Mouse (Mus musculus) embryonic facial prominence, embryonic 12.5 days (tissue): ENCODE results near the gene Gm17428. TPM values are rescaled to one million over a fixed set of nuclear protein-coding genes. Genes with fewer than 3 reads are reported as not detected.

ENCODE experiments used
- ATAC-seq: fragments of 200-750 bp; cut with Nextera tagmentation; 2 replicates; pipeline ENCODE4 v1.8.0; 2017; ENCODE audit not compliant: insufficient number of reproducible peaks, insufficient read depth, low FRiP score, low TSS enrichment
- H3K27ac ChIP-seq: fragments of 300-500 bp; sonication (generic); 2 replicates; pipeline ENCODE4 v1.5.1; 2016; ENCODE audit warnings: mild to moderate bottlenecking
- H3K27me3 ChIP-seq: fragments of 300-500 bp; sonication (generic); 2 replicates; pipeline ENCODE4 v1.6.1; 2016; ENCODE audit warnings: mild to moderate bottlenecking, moderate library complexity
- H3K36me3 ChIP-seq: fragments of 300-500 bp; sonication (generic); 2 replicates; pipeline ENCODE4 v1.6.1; 2016; ENCODE audit warnings: mild to moderate bottlenecking
- H3K4me1 ChIP-seq: fragments of 300-500 bp; sonication (generic); 2 replicates; pipeline ENCODE4 v1.6.1; 2016
- H3K4me2 ChIP-seq: fragments of 300-500 bp; sonication (generic); replicated peaks from 2 replicates; pipeline ENCODE4 v1.6.1; 2016; ENCODE audit warnings: mild to moderate bottlenecking, moderate library complexity
- H3K4me3 ChIP-seq: fragments of 300-500 bp; sonication (generic); 2 replicates; pipeline ENCODE4 v1.5.1; 2016; ENCODE audit warnings: mild to moderate bottlenecking
- H3K9ac ChIP-seq: fragments of 300-500 bp; sonication (generic); 2 replicates; pipeline ENCODE4 v1.6.1; 2016; ENCODE audit warnings: mild to moderate bottlenecking, moderate library complexity
- H3K9me3 ChIP-seq: fragments of 300-500 bp; sonication (generic); 2 replicates; pipeline ENCODE4 v1.6.1; 2016; ENCODE audit warnings: mild to moderate bottlenecking, moderate library complexity
- WGBS: fragments of 180-500 bp; shearing (Covaris S2); methylation state at CpG from one replicate; pipeline ENCODE4 v1.1.7; 2016; 5-methylcytosine and 5-hydroxymethylcytosine counted together
- microRNA counts: library from miRNA; unstranded; fragments of <30 nt; microRNA quantifications from one replicate; lab custom pipeline; 2017
- microRNA-seq: library from miRNA; unstranded; fragments of <30 nt; microRNA quantifications from one replicate; pipeline ENCODE4, GENCODE M21; 2017
- polyA plus RNA-seq: library from polyadenylated mRNA; unstranded; fragments of >200 nt; fragmentation: Nextera tagmentation; extraction: Ambion mirVana; gene quantifications from 2 replicates; pipeline ENCODE4 v1.2.1, GENCODE M21; 2016

Gm17428 gene
- polyA plus RNA-seq, 1 experiment from 2014 or later: not detected

GRCm38 (mm10) chr14:55024236-55024635 is 47.5 kb downstream of the Gm17428 start:
- Histone ChIP-seq H3K9me3 (no peaks in the 10 kb centered on the region), H3K27me3 (no peaks in the 10 kb centered on the region), H3K9ac (no peak overlapping the region), H3K27ac (no peak overlapping the region), H3K36me3 (peaks cover 54% of the 10 kb centered on the region), H3K4me3 (no peak overlapping the region), H3K4me2 (no peak overlapping the region), H3K4me1 (peaks cover 20% of the 10 kb centered on the region)
- 60% methylated on average over 7 of the region's 7 CpGs for WGBS
- no peak for ATAC-seq

- Histone ChIP-seq H3K4me3 (no peak overlapping the region), H3K4me1 (peaks cover 20% of the 10 kb centered on the region), H3K27me3 (no peaks in the 10 kb centered on the region), H3K27ac (no peak overlapping the region), H3K9ac (no peak overlapping the region), H3K36me3 (peaks cover 49% of the 10 kb centered on the region), H3K4me2 (no peak overlapping the region), H3K9me3 (no peaks in the 10 kb centered on the region)
- no peak for ATAC-seq
- 82% methylated on average over 5 of the region's 5 CpGs for WGBS
These were observed 48.8 kb downstream of the Gm17428 start for GRCm38 (mm10) chr14:55025527-55025926.

MicroRNAs encoded within 50 kb of the gene (microRNA counts, 519-probe panel; counts per million panel counts)
- microRNA mmu-miR-208a (lab: Ali Mortazavi, UCI) (460 counts per million, percentile 65 among the panel's probes with 10 or more counts), microRNA mmu-miR-208b (lab: Ali Mortazavi, UCI) (460 counts per million, percentile 65 among the panel's probes with 10 or more counts)

Small RNA genes lying within 50 kb of the gene (microRNA-seq; reads per million reads assigned to microRNA genes)
- gene Mir208a (7.4 reads per million, percentile 23 among the genes with 10 or more reads in this experiment), gene Mir208b (48.4 reads per million, percentile 43 among the genes with 10 or more reads in this experiment)

Other genes starting within 250 kb of the Gm17428 start
- gene Slc7a8, start 195.0 kb upstream of the Gm17428 start, polyA plus RNA-seq: 3.3 and 4.4 TPM in 2 replicates
- gene Rnf212b, start 162.8 kb upstream of the Gm17428 start, polyA plus RNA-seq: not detected in 2 replicates
- gene Homez, start 106.0 kb upstream of the Gm17428 start, polyA plus RNA-seq: 12.6 and 14.2 TPM in 2 replicates
- gene Ppp1r3e, start 99.4 kb upstream of the Gm17428 start, polyA plus RNA-seq: 0.56 and 1.3 TPM in 2 replicates
- 2.8 and 3.6 TPM in 2 replicates for gene Bcl2l2, start 93.6 kb upstream of the Gm17428 start, polyA plus RNA-seq
- gene Gm20521, start 93.5 kb upstream of the Gm17428 start, polyA plus RNA-seq: 0.24 TPM in 1 of 2 replicates, not detected in the other
- gene Pabpn1, start 84.4 kb upstream of the Gm17428 start, polyA plus RNA-seq: 199 and 201 TPM in 2 replicates
- gene Slc22a17, start 63.8 kb upstream of the Gm17428 start, polyA plus RNA-seq: 114 and 122 TPM in 2 replicates
- 49.0 and 49.3 TPM in 2 replicates for gene Efs, start 50.8 kb upstream of the Gm17428 start, polyA plus RNA-seq
- gene Il25, start 44.2 kb upstream of the Gm17428 start, polyA plus RNA-seq: 0.15 TPM in 1 of 2 replicates, not detected in the other
- gene Cmtm5, start 40.7 kb upstream of the Gm17428 start, polyA plus RNA-seq: 6.2 and 9.5 TPM in 2 replicates
- gene Myh6, start 10.0 kb upstream of the Gm17428 start, polyA plus RNA-seq: 2.2 and 3.2 TPM in 2 replicates
- 7.6 and 8.3 TPM in 2 replicates for gene Myh7, start 17.7 kb downstream of the Gm17428 start, polyA plus RNA-seq
- 79.9 and 81.3 TPM in 2 replicates for gene Ngdn, start 38.5 kb downstream of the Gm17428 start, polyA plus RNA-seq
- gene Zfhx2, start 115.4 kb downstream of the Gm17428 start, polyA plus RNA-seq: 7.9 TPM in 2 replicates
- 22.2 and 24.2 TPM in 2 replicates for gene Thtpa, start 117.9 kb downstream of the Gm17428 start, polyA plus RNA-seq
- gene Ap1g2, start 129.7 kb downstream of the Gm17428 start, polyA plus RNA-seq: 14.8 and 17.2 TPM in 2 replicates
- 2.6 and 2.9 TPM in 2 replicates for gene Jph4, start 140.0 kb downstream of the Gm17428 start, polyA plus RNA-seq
- 0.25 and 0.26 TPM in 2 replicates for gene Dhrs2, start 245.1 kb downstream of the Gm17428 start, polyA plus RNA-seq